Mouse (Mus musculus) embryonic fibroblast, embryonic 13.5 days (primary cell): ENCODE data around the gene Usp8.

Experiments
- CTCF ChIP-seq: IDR thresholded peaks from 2 replicates; pipeline ENCODE4 v1.5.1; 2011; ENCODE audit warnings: mild to moderate bottlenecking, control low read depth, low read length, moderate library complexity, borderline replicate concordance; ENCODE audit not compliant: insufficient read depth
- POLR2A ChIP-seq: IDR thresholded peaks from 2 replicates; pipeline ENCODE4 v1.6.1; 2011; ENCODE audit warnings: low read depth, mild to moderate bottlenecking, control low read depth, low read length, moderate library complexity

- no peak for TF ChIP-seq CTCF
- no peak for TF ChIP-seq POLR2A
Measured at GRCm38 (mm10) chr2:126776416-126776815, 69.3 kb downstream of the Usp8 start.
